Mouse (Mus musculus) right cerebral cortex, postnatal 36 days (tissue): ENCODE results near the gene D230025D16Rik.

Experiments used
- DNase-seq, 2 experiments: peaks; one replicate each; pipeline ENCODE4 v3.0.0; 2022; ENCODE audit warnings: low spot score in 2 of 2, mixed read lengths in 1 of 2

Gene D230025D16Rik

GRCm38 (mm10) chr8:105237442-105238142 lies 12.6 kb downstream of the D230025D16Rik start:
- no peak for DNase-seq

- DNase-seq = no peak
Observed at GRCm38 (mm10) chr8:105241016-105241415, 16.1 kb downstream of the D230025D16Rik start.

GRCm38 (mm10) chr8:105251954-105252353 lies 27.0 kb downstream of the D230025D16Rik start:
- DNase-seq = no peak

- DNase-seq = no peak
Observed at GRCm38 (mm10) chr8:105252680-105253537, 28.0 kb downstream of the D230025D16Rik start.

- no peak for DNase-seq
Observed at GRCm38 (mm10) chr8:105253766-105254151, 28.8 kb downstream of the D230025D16Rik start.

GRCm38 (mm10) chr8:105254152-105254965 lies 29.4 kb downstream of the D230025D16Rik start:
- peak; percentile 79 to 83 for DNase-seq

- DNase-seq = peak in 1 of 2 experiments; percentile 30
Observed at GRCm38 (mm10) chr8:105254966-105255350, 30.0 kb downstream of the D230025D16Rik start, which contains the start of gene B3gnt9. TSS of gene B3gnt9 (minus strand) at chr8:105255153.

- no peak for DNase-seq
Observed at GRCm38 (mm10) chr8:105257318-105258114, 32.6 kb downstream of the D230025D16Rik start.

- DNase-seq = no peak
Observed at GRCm38 (mm10) chr8:105258911-105259720, 34.2 kb downstream of the D230025D16Rik start.

- DNase-seq = peak in 1 of 2 experiments; percentile 26
Observed at GRCm38 (mm10) chr8:105259721-105260320, 34.9 kb downstream of the D230025D16Rik start.

- no peak for DNase-seq
Observed at GRCm38 (mm10) chr8:105260371-105261099, 35.6 kb downstream of the D230025D16Rik start.

GRCm38 (mm10) chr8:105261326-105261980 lies 36.5 kb downstream of the D230025D16Rik start:
- DNase-seq = no peak

- no peak for DNase-seq
Observed at GRCm38 (mm10) chr8:105263244-105263912, 38.4 kb downstream of the D230025D16Rik start.

GRCm38 (mm10) chr8:105264024-105264982 lies 39.4 kb downstream of the D230025D16Rik start, which contains the start of the genes Tradd and Fbxl8:
TSS of gene Tradd (minus strand) at chr8:105264609.
TSS of gene Fbxl8 (plus strand) at chr8:105264648.
- DNase-seq = no peak

GRCm38 (mm10) chr8:105265128-105265527 lies 40.2 kb downstream of the D230025D16Rik start:
- DNase-seq = no peak

GRCm38 (mm10) chr8:105266775-105267174 lies 41.8 kb downstream of the D230025D16Rik start:
- no peak for DNase-seq
